Mouse (Mus musculus) retina, adult 2 months (tissue): ENCODE data around the gene Cbx8.

Experiments used
- DNase-seq: peaks from one replicate; pipeline ENCODE4 v3.0.0-alpha.2; 2012; ENCODE audit warnings: low read depth, low spot score

The Cbx8 gene

GRCm38 (mm10) chr11:119040600-119041324, at the start of gene Cbx8:
Gene Cbx8 (minus strand): TSS chr11:119040969.
- peak; percentile 99 for DNase-seq

GRCm38 (mm10) chr11:119090076-119090960, 49.5 kb upstream of the Cbx8 start:
- DNase-seq: no peak

GRCm38 (mm10) chr11:119089235-119090075, 48.7 kb upstream of the Cbx8 start:
- peak; percentile 63 for DNase-seq

GRCm38 (mm10) chr11:119088391-119089234, 47.8 kb upstream of the Cbx8 start:
- DNase-seq: no peak

GRCm38 (mm10) chr11:119087301-119088082, 46.7 kb upstream of the Cbx8 start:
- DNase-seq: no peak

DNA sequence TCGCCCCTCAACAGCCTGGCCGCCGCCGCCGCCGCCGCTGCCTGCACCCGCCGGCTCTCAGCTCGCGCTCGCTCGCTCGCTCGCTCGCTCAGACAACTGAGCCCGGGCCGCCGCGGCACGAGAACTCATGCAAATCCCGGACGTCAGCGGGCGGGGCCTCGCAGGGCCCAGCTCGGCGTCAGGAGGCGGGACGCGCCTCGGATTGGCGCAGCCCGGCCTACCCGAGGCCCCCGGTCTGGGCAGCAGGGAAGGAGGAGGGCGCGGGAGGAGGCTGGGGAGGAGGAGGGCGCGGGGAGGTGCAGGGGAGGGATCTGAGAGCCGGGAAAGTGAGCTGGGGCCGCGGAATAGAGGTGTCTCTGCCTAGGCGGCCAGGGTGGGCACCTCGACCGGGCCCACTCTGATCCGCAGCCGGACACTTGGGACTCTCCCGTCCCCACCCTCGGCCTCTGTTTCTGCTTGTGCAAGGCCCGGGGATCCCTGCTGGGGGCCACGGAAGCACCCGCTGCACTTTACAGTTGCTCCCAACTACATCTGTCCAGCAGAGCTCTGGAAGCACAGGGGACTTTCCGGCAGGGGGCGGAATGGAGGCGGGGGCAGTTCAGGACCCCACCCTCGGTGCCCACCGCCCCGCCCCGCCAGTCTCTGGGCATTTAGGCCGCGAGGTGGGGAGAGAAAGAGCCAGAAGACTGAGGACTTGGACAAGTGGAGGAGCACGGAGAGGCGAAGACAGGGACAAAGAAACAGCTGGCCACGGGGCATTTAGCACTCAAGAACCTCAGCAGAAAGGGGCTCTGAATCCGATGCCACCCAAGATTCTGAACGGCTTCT, 45.6 kb upstream of the Cbx8 start, which contains the start of gene Cbx4:
Cbx4 (minus strand) TSS at position 78 of the 828 bp plus-strand sequence.
- peak; percentile 85 for DNase-seq

- peak; percentile 37 for DNase-seq
Observed at GRCm38 (mm10) chr11:119085279-119086062, 44.7 kb upstream of the Cbx8 start.

GRCm38 (mm10) chr11:119084446-119085278, 43.9 kb upstream of the Cbx8 start:
- no peak for DNase-seq

DNA sequence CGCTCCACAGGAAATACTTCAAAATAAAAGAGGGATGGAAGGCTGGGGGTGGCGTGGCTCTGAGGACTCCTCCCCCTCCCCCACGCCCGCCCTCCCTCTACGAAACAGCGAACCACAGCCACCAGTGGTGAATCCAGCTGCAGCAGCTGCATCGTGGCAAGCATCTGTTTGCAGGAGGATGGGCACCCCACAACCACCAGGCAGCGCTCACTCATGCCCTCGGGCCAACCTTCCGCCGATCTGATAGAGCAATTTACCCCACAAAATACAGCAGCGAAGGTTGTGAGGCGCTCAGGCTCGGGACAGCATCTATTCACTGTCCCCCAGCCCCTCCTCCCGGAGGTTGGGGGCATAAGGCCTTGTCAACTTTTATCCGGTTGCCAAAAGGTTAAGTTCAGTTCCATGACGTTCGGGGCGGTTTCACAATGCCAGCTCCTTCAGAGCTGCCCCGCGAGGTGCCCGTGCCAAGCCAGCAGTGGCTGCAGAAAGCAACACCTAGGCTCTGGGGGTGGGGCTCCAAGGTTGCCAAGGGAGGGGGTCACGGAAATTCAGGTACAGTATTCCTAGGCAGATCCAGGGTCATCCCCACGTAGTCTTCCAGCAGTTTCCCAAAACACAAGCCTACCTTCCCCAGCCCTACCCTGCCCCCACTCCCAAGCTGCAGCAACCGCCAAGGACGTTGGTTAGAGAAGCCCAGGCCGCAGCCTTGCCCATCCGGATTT, 43.1 kb upstream of the Cbx8 start:
- no peak for DNase-seq

DNA sequence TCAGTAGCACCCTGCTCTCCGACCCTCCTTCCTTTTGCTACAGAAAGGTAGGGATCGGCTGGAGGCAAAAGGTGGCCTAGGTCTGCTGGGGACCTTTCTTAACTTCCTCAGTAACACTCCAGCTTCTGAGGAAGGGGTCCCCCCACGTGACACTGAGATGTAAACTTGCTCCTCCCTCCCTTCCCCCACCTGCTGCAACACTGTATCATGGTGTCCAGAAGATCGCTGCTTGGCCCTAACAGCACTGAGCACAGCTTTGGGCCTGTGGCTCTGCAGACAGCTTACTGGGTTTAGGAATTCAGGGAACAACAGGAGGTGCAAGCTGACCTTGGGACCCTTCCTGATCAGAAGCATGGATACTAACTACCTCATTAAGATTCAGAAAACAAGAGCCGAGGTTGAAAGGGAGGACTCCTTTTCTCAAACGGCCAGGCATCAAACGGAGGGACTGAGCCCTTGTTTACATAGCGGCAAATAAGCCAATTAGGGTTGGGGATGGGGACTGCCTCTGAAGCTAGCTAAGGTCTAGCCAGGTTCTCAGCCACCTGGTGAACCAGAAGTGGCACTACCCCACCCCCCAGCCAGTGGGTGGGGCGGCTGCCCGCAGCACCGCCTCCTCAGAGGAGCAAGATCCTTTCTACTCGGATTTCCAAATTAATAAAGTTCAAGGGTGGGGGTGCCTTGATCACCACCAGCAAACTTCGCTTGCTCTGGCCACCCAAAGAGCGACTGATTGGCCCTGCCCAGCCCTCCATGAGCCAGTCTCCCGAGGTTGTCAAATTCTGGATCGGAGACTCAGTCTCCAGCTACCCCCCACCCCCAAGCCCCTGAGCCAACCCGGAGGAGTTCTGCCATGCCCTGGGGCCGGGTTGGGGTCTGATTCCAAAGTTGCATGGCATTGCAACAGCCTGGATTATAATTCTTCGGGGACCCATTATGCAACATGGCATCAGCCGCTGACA, 42.1 kb upstream of the Cbx8 start:
- DNase-seq: no peak

DNA sequence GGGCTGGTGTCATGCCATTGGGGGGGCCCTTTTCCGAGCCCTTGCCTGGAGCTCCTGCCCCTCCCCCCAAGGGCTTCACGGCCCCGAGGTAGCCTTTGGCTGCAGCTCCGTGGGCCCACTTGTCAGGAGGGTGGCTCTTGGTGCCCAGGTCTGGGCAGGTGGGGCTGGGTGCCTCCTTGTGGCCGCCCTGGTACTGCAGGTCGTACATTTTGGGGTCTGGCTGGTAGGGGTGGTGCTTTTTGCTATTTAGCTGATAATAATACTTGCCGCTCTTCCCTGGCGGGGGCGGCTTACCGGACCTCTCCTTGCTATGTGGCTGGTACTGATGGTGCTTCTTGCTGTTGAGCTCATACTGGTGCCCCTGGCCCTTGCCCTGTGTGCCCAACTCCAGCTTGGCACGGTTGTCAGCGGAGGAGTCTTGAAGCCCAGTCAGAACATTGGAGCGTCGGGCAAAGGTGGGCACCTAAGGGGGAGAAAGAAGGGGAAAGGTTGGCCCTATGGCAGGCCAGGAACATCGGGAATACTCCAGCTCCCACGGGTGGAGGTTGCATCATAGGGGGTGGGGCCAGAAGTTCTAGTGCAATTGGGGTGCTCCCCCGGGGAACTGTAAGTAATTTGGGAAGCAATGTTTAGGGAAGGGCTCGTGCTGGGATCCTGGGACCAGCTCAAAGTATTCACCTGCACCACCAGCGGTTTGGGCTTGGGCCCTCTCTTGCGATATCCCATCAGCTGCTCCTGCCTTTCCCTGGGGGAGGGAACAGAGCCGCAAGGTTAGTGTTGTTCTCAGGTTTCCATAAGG, 41.3 kb upstream of the Cbx8 start:
- DNase-seq: no peak

DNA sequence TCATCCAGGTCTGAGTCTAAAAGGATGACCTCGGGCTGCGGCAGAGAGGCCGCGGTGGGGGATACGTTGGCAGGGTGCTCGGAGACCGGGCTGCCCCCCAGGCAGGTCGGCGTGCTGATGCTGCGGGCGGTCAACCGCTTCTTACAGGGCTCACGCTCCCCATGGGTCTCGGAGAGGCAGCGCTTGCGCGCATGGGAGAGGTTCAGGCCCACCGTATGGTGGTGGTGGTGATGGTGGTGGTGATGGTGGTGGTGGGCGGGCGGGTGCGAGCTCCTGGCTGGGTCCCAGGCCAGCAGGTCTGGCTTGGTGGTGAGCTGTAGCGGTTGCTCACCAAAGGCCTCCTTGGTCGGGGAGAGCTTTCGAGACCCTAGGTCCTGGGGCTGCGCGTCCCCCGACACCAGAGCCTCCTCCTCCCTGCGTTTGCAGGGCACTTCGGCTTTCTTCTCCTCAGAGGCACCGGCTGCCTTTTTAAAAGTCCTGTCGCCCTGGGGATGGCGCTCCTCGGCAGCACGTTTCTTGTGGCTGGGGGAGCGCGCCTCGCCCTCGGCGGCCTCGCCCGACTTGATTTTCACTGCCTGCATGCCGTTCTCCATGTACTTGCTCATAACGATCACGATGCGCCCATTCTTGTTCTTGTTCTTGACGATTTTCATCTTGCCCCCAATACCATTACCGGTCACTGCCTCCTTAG, 40.5 kb upstream of the Cbx8 start:
- no peak for DNase-seq

DNA sequence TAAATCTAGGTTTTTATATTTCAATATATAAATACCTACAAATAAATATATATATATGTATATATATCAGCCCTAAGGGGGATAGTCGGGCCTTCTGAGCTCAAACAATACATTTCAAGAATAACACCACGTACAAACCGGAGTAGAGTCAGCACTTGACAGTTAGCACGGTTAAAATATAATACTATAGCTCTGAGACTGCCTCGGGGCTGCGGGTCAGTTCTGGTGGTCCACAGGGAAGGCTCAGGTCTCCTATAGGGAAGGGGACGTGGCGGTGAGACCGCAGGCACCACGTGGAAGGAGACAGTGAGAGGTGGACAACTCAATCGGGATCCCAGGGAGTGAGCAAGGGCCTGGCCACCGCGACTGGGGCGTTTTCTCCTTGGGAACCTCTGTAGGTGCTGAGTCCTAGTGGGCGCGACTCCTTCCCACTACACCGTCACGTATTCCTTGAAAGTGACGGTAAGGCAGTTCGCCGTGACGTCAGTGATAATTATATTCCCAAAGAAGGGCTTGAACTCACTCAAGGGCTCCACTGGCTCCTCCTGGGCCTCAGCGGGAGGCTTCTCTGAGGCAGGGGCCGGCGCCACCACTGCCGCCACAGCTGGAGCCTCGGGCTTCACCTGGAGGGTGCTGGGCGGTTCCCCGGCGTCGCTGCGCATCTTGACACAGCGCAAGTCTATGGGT, 39.8 kb upstream of the Cbx8 start:
- no peak for DNase-seq

DNA sequence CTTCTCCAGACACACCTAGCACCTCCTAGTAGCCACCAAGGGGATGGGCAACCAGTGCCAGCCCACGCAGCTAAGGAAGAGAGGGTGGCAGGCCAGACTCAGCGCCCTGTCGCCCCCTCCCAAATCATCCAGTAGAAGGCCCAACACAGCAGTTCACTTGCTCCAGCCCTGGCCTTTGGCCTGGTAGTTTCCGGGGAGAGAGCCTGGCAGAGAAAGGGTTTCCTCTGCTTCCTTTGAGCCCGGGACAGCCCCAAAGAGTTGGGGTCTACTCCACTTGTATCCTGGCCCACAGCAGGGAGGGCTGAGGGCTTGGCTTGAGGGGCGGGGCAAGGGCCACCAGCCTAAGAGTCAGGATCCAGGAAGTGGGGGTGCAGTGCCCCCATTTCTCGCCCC, 38.7 kb upstream of the Cbx8 start:
- DNase-seq: no peak
